Mouse (Mus musculus) embryonic facial prominence, embryonic 11.5 days (tissue): ENCODE results near the gene Lama5. TPM values are rescaled to one million over a fixed set of nuclear protein-coding genes. Genes with fewer than 3 reads are reported as not detected.
"Not testable (repeated sequence)": the region's sequence is repeated elsewhere in the genome, so short reads cannot be mapped to it uniquely, and the experiment has no call there.

Experiments
- ATAC-seq: fragments of 200-750 bp; cut with Nextera tagmentation; replicated peaks from 2 replicates; pipeline ENCODE4 v1.8.0; 2017; ENCODE audit warnings: low read depth; ENCODE audit not compliant: insufficient number of reproducible peaks, low FRiP score, low TSS enrichment
- DNase-seq: peaks from one replicate; pipeline ENCODE4 v3.0.0-alpha.2; 2015; ENCODE audit warnings: low spot score
- H3K27ac ChIP-seq: fragments of 300-500 bp; sonication (generic); replicated peaks from 2 replicates; pipeline ENCODE4 v1.5.1; 2014; ENCODE audit warnings: mild to moderate bottlenecking, low read depth, low read length, control low read depth
- H3K27me3 ChIP-seq: fragments of 300-500 bp; sonication (generic); 2 replicates; pipeline ENCODE4 v1.6.1; 2014; ENCODE audit warnings: mild to moderate bottlenecking, low read length, moderate library complexity, mixed read lengths; ENCODE audit not compliant: control insufficient read depth, insufficient read depth
- H3K36me3 ChIP-seq: fragments of 300-500 bp; sonication (generic); replicated peaks from 2 replicates; pipeline ENCODE4 v1.6.1; 2014; ENCODE audit warnings: low read depth, mild to moderate bottlenecking, low read length, moderate library complexity, mixed read lengths; ENCODE audit not compliant: control insufficient read depth, insufficient read depth
- H3K4me1 ChIP-seq: fragments of 300-500 bp; sonication (generic); 2 replicates; pipeline ENCODE4 v1.6.1; 2014; ENCODE audit warnings: low read length, mixed read lengths; ENCODE audit not compliant: control insufficient read depth, insufficient read depth
- H3K4me2 ChIP-seq: fragments of 300-500 bp; sonication (generic); 2 replicates; pipeline ENCODE4 v1.6.1; 2014; ENCODE audit warnings: low read depth, mild to moderate bottlenecking, control low read depth, low read length, moderate library complexity
- H3K4me3 ChIP-seq: fragments of 300-500 bp; sonication (generic); 2 replicates; pipeline ENCODE4 v1.5.1; 2014; ENCODE audit warnings: low read depth, low read length, control low read depth
- H3K9ac ChIP-seq: fragments of 300-500 bp; sonication (generic); replicated peaks from 2 replicates; pipeline ENCODE4 v1.6.1; 2014; ENCODE audit warnings: mild to moderate bottlenecking, control low read depth, low read length
- H3K9me3 ChIP-seq: fragments of 300-500 bp; sonication (generic); replicated peaks from 2 replicates; pipeline ENCODE4 v1.6.1; 2016; ENCODE audit warnings: mild to moderate bottlenecking, low read length, inconsistent platforms, mixed read lengths; ENCODE audit not compliant: control insufficient read depth
- WGBS: fragments of 180-500 bp; shearing (Covaris S2); extraction: QIAGEN DNeasy Blood & Tissue Kit; methylation state at CpG from one replicate; pipeline ENCODE4 v1.1.7; 2014; 5-methylcytosine and 5-hydroxymethylcytosine counted together
- polyA plus RNA-seq: library from polyadenylated mRNA; unstranded; fragments of >200 nt; fragmentation: Nextera tagmentation; extraction: Ambion mirVana; gene quantifications from 2 replicates; pipeline ENCODE4 v1.2.1, GENCODE M21; 2014

Gene Lama5
- polyA plus RNA-seq, 1 experiment from 2014 or later = 11.5 TPM

DNA sequence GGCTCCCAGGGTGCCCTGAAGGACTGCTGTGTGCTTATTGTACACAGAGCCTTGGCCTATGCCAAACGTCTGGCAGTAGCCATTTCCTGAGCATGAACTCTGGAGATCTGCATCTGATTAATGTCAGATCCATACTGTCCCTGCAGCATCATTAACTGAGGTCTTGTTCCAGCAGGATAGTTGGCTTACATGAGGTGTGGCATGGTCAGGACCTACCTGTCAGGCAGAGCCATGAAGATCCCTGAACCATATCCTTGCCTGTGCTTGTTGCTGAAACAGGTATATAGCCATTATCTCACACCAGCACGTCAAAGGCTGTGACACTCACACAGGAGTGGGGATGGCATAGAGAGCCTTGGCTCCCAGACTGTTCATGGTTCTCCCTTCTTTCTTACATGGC lies 42.3 kb upstream of the Lama5 start:
- no peaks in the 10 kb centered on the region; the same call in 1 of the 2 replicates for H3K36me3 ChIP-seq
- ATAC-seq = no peak
- WGBS = 66% methylated on average over 2 of the region's 2 CpGs

DNA sequence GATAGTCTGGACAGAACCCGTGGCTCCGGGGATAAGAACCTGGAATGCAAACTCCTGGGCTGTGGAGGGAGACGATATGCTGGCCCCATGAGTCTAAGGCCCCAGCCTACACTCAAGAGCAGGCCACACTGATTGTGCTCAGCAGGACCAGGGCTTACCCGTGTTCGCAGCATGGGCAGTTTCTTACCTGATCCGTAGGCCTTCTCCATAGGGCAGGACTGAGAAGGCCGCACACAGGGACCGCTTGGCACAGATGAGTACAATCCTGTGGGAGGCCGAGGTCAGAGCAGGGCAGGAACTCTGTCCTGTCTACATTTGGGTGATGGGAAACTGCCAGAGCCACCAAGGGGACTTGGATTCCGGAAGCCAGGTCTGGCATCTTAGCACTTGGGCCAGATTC lies 37.2 kb upstream of the Lama5 start:
- no peaks in the 10 kb centered on the region; the same call in none of the 2 replicates for H3K36me3 ChIP-seq
- WGBS = 91% methylated on average over 10 of the region's 10 CpGs
- no peaks in the 10 kb centered on the region for H3K9me3 ChIP-seq

More for the DNA sequence above, 42.3 kb upstream of the Lama5 start:
- H3K4me3 ChIP-seq = no peak overlapping the region
- H3K4me2 ChIP-seq = no peak overlapping the region
- H3K9me3 ChIP-seq = no peaks in the 10 kb centered on the region
- H3K27ac ChIP-seq = no peak overlapping the region
- H3K9ac ChIP-seq = no peak overlapping the region
- H3K27me3 ChIP-seq = no peaks in the 10 kb centered on the region
- H3K4me1 ChIP-seq = peaks cover 4% of the 10 kb centered on the region; the same call in 1 of the 2 replicates
- no peak for DNase-seq

DNA sequence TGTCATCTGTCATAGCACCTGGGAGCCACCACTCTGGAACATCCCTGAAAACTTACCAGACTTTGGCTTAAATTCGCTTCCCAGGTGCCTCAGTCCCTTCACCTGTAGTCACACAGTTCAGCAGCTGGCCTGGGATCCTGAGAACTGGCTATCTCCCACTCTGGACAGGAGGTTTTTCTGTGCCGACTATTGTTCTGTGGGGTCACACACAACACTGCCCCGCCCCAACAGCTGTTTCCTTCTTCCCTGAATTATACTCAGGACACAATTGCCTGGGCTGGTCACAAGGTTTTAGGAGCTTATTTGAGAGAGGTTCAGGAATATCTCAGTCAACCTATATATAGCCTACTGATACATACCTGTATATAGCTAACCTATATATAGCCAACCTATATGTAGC lies 36.8 kb upstream of the Lama5 start:
- Histone ChIP-seq H3K27ac (no peak overlapping the region), H3K4me3 (no peak overlapping the region), H3K9me3 (no peaks in the 10 kb centered on the region), H3K4me2 (no peak overlapping the region), H3K9ac (no peak overlapping the region), H3K4me1 (no peaks in the 10 kb centered on the region; the same call in 1 of the 2 replicates), H3K27me3 (no peaks in the 10 kb centered on the region), H3K36me3 (no peaks in the 10 kb centered on the region; the same call in none of the 2 replicates)
- WGBS = 78% methylated on average over 3 of the region's 3 CpGs
- ATAC-seq (no peak), DNase-seq (no peak)

More for the DNA sequence above, 37.2 kb upstream of the Lama5 start:
- Histone ChIP-seq H3K4me1 (no peaks in the 10 kb centered on the region; the same call in 1 of the 2 replicates), H3K27me3 (no peaks in the 10 kb centered on the region), H3K4me3 (no peak overlapping the region), H3K27ac (no peak overlapping the region), H3K4me2 (no peak overlapping the region), H3K9ac (no peak overlapping the region)
- DNase-seq (no peak), ATAC-seq (no peak)

DNA sequence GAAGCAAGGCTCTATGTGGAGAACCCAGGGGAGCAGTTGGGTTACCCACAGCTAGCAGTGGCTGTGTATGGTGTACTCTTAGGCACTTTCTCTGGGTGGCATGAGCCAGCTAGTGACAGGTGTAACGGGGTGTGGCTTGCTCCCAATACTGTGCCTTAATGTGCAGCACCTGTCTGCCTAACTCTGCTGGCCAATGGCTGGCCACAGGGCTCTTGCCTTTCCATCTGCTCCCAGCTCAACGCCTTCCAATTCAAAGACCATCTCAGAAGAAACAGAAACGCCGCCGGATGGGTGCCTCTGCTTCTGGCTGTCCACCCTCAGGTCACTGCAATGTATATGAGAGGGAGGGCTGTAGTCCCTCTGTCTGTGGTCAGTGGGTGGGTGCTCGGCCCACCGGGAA lies 36.2 kb upstream of the Lama5 start:
- H3K4me3 ChIP-seq = no peak overlapping the region
- H3K9ac ChIP-seq = no peak overlapping the region
- no peak overlapping the region for H3K27ac ChIP-seq
- no peaks in the 10 kb centered on the region; the same call in 1 of the 2 replicates for H3K4me1 ChIP-seq
- H3K9me3 ChIP-seq = no peaks in the 10 kb centered on the region
- WGBS = 89% methylated on average over 7 of the region's 7 CpGs
- DNase-seq (no peak), ATAC-seq (no peak)
- H3K36me3 ChIP-seq = no peaks in the 10 kb centered on the region; the same call in none of the 2 replicates
- H3K27me3 ChIP-seq = no peaks in the 10 kb centered on the region
- H3K4me2 ChIP-seq = no peak overlapping the region

DNA sequence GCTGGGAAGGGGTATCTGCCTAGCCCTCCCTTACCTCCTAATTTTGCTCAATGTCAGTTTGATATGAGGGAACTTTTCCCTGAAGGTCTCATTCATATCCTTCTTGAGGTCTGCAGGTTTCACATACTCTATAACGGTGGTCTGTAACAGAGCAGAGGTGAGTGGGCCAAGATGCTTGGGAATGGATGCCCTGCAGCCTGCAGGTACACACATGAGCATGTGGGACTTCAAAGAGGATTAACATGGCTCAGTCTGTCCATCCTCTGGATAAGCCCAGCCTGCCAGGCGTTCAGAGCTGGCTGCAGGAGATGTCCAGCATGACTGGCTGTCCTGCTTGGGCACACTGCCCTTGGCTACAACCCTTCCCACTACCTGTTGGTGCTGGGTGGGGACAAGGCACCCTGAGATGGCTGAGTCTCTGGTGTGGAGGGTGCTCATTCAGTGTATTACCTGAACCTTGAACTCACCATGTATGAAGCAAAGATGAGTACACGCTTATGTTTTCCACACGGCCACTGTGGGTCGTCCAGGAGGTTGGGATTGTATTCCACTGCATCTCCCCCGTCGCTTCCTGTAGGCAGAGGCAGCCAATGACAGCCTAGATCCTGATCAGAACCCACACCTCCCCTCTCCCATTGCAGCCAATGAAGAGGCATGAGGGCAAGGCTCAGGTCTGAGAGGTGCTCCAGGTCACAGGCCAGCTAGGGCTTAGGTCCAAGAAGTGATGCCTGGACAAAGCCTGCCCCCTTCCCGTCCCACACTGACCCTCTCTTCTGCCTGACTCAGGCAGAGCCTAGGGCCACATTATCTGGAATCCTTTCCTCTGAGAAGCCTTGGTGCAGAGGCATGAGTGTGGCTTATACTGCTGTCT lies 35.2 kb upstream of the Lama5 start:
- no peak for ATAC-seq
- Histone ChIP-seq H3K9ac (no peak overlapping the region), H3K9me3 (no peaks in the 10 kb centered on the region), H3K27ac (no peak overlapping the region), H3K4me3 (no peak overlapping the region), H3K4me2 (no peak overlapping the region), H3K36me3 (no peaks in the 10 kb centered on the region; the same call in none of the 2 replicates), H3K4me1 (no peaks in the 10 kb centered on the region; the same call in none of the 2 replicates), H3K27me3 (no peaks in the 10 kb centered on the region)
- WGBS = 44% methylated on average over 8 of the region's 8 CpGs
- no peak for DNase-seq

DNA sequence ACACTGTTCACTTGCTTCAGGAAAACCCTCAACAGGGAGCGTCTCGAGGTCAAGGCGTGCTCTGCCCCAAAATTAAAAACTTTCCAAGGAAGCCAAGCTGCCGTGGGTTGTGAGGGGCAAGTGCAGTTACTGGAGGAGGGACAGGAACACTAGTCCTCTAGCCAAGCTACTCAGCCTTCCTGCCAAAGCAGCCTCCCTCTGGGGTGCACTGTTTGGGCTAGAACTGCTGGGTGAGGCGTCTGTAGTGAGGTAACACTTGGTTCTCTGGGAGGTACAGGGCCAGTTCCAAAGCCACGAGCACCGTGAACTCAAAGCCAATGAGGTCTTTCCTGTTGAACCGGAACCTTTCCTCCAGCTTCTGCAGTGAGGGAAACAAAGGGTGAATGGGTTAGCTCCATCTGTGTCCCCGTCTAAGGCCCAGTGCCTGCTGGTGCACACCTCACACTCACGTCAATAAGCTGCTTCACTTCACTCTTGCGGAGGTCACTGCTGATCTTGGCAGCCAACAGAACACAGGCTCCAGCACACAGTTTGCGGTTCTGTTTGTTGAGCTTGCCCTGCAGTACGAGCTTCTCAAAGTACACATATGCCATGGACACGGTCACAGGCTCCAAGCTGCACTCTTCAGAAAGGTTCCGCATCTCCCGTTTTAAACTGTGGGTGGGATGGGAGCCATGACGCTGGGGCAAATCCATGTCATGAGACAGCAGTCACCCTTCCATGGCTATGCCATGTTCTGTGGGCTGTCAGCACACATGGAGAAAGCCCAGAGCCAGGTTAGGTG lies 34.4 kb upstream of the Lama5 start:
- not testable (repeated sequence) for H3K4me1 ChIP-seq, H3K4me3 ChIP-seq, H3K27ac ChIP-seq, H3K9ac ChIP-seq, H3K9me3 ChIP-seq, H3K27me3 ChIP-seq, H3K4me2 ChIP-seq, ATAC-seq, H3K36me3 ChIP-seq, DNase-seq
- 72% methylated on average over 17 of the region's 17 CpGs for WGBS

DNA sequence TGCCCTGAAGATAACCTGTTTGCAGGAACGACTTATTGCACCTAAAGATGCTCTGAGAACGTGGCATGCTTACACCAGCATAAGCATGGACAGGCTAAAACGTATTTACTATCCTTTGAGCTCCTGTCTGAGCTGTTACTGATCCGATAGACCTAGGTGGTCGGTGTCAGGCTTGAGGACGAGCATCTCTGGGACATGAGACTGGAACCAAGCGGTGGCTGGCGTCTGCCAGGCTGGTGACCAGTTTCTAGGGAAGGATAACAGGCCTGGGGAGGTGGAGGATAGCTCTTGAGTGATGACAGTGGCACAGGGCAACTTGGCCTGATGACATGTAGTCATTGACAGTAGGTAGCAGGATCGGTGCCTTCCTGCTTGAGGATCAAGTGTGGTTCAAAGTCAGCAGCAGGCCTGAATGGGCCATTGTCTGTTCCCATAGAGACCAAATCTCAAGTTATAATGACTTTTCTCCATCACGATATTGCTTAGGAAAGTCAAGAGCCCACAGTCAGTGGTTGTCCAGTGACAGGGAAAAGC lies 33.4 kb upstream of the Lama5 start:
- H3K9ac ChIP-seq = not testable (repeated sequence)
- WGBS = 79% methylated on average over 10 of the region's 10 CpGs

More for the DNA sequence above, 33.4 kb upstream of the Lama5 start:
- H3K27me3 ChIP-seq, H3K9me3 ChIP-seq, H3K27ac ChIP-seq, H3K4me3 ChIP-seq, H3K36me3 ChIP-seq, H3K4me1 ChIP-seq, H3K4me2 ChIP-seq, DNase-seq, ATAC-seq: not testable (repeated sequence)
